Mouse (Mus musculus) intestine, postnatal 0 days (tissue): ENCODE results near the gene Gtpbp3. TPM values are rescaled to one million over a fixed set of nuclear protein-coding genes. Genes with fewer than 3 reads are reported as not detected.

Experiments used
- ATAC-seq: fragments of 200-750 bp; cut with Nextera tagmentation; 2 replicates; pipeline ENCODE4 v1.8.0; 2017; ENCODE audit warnings: mild to moderate bottlenecking, moderate TSS enrichment, moderate library complexity
- H3K27ac ChIP-seq: fragments of 300-500 bp; sonication (generic); 2 replicates; pipeline ENCODE4 v1.5.1; 2014; ENCODE audit warnings: mild to moderate bottlenecking, low read depth, low read length, moderate library complexity
- H3K27me3 ChIP-seq: fragments of 300-500 bp; sonication (generic); replicated peaks from 2 replicates; pipeline ENCODE4 v1.6.1; 2014; ENCODE audit warnings: low read length, mixed read lengths; ENCODE audit not compliant: control insufficient read depth, insufficient read depth
- H3K36me3 ChIP-seq: fragments of 300-500 bp; sonication (generic); 2 replicates; pipeline ENCODE4 v1.6.1; 2014; ENCODE audit warnings: mild to moderate bottlenecking, moderate library complexity; ENCODE audit not compliant: control insufficient read depth, insufficient read depth
- H3K4me1 ChIP-seq: fragments of 300-500 bp; sonication (generic); replicated peaks from 2 replicates; pipeline ENCODE4 v1.6.1; 2014; ENCODE audit warnings: antibody characterized with exemption, low read length, mixed read lengths; ENCODE audit not compliant: control insufficient read depth, insufficient read depth
- H3K4me2 ChIP-seq: fragments of 300-500 bp; sonication (generic); replicated peaks from 2 replicates; pipeline ENCODE4 v1.6.1; 2014; ENCODE audit warnings: low read depth, mild to moderate bottlenecking, moderate library complexity
- H3K4me3 ChIP-seq: fragments of 300-500 bp; sonication (generic); 2 replicates; pipeline ENCODE4 v1.5.1; 2014; ENCODE audit warnings: low read depth, low read length
- H3K9ac ChIP-seq: fragments of 300-500 bp; sonication (generic); 2 replicates; pipeline ENCODE4 v1.6.1; 2014; ENCODE audit warnings: mild to moderate bottlenecking, low read depth, low read length
- H3K9me3 ChIP-seq: fragments of 300-500 bp; sonication (generic); 2 replicates; pipeline ENCODE4 v1.6.1; 2016; ENCODE audit warnings: mixed run types; ENCODE audit not compliant: control insufficient read depth
- CTCF ChIP-seq: sonication (generic); IDR thresholded peaks from 2 replicates; pipeline ENCODE4 v1.5.1; 2016; ENCODE audit warnings: low read depth, mild to moderate bottlenecking, control low read depth, antibody characterized with exemption, moderate library complexity
- WGBS: fragments of 180-500 bp; shearing (Covaris S2); extraction: QIAGEN DNeasy Blood & Tissue Kit; methylation state at CpG from one replicate; pipeline ENCODE4 v1.1.7; 2014; 5-methylcytosine and 5-hydroxymethylcytosine counted together
- polyA plus RNA-seq: library from polyadenylated mRNA; unstranded; fragments of >200 nt; fragmentation: Nextera tagmentation; extraction: Ambion mirVana; gene quantifications from 2 replicates; pipeline ENCODE4 v1.2.1, GENCODE M21; 2015

Gene Gtpbp3
- polyA plus RNA-seq, 1 experiment from 2014 or later: 6.6 TPM

DNA sequence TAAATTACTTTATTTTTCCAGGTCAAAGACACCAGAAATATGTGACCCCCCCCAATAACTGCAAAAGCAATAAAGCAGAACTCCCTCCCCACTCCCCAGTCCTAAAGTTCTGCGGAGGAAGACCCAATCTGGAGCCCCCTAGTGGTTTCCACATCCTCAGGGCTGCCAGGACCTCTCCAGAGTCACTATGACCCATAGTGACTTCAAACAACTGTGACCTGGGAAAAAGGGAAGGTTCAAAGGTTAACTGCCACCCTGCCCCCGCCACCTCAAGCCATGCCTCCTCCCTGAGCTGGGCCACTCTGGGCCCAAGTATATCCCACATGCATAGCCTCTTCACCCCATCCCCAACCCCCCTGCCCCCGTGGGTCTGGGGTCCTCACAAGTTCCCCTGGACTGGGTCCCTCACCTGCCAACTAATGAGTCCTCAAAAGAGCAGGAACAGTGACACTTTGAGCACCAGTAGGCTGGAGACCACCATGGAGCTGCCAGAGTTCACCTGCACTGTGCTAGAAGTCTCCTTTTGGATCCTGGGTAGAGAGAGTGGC is 46.4 kb downstream of the Gtpbp3 start:
- Histone ChIP-seq H3K36me3 (no peaks in the 10 kb centered on the region), H3K27me3 (no peaks in the 10 kb centered on the region), H3K27ac (no peak overlapping the region), H3K4me2 (no peak overlapping the region), H3K9ac (no peak overlapping the region), H3K4me3 (no peak overlapping the region), H3K9me3 (no peaks in the 10 kb centered on the region), H3K4me1 (0 out of 2 replicates have a peak, but pooled peaks cover 3% of the 10 kb centered on the region)
- 48% methylated on average over 3 of the region's 3 CpGs for WGBS
- TF ChIP-seq CTCF: peak; percentile 45
- no peak for ATAC-seq

DNA sequence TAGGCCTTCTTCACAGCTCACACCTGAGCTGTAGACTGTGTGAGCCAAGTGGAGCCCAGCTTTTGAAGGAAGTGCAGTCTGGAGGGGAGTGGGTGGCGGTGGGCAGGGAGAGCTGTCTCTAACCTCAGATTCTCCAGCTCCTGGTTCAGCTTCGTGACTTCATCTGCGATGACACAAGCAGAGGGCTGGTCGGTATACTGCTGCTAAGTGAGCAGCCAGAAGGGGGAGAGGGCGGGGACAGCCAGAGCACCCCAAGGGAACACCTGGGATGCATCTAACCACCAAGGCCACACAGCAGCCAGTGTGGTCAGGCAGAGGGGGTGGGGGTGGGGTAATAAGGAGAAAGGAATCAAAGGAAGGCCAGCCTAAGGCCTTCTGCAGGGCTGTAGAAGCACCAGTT is 47.8 kb downstream of the Gtpbp3 start:
- TF ChIP-seq CTCF: no peak
- Histone ChIP-seq H3K9me3 (no peaks in the 10 kb centered on the region), H3K27me3 (no peaks in the 10 kb centered on the region), H3K9ac (no peak overlapping the region), H3K4me2 (peak overlapping the region; percentile 77), H3K27ac (no peak overlapping the region), H3K36me3 (no peaks in the 10 kb centered on the region), H3K4me1 (0 out of 2 replicates have a peak, but pooled peaks cover 3% of the 10 kb centered on the region), H3K4me3 (no peak overlapping the region)
- WGBS: 69% methylated on average over 5 of the region's 5 CpGs
- ATAC-seq: no peak

DNA sequence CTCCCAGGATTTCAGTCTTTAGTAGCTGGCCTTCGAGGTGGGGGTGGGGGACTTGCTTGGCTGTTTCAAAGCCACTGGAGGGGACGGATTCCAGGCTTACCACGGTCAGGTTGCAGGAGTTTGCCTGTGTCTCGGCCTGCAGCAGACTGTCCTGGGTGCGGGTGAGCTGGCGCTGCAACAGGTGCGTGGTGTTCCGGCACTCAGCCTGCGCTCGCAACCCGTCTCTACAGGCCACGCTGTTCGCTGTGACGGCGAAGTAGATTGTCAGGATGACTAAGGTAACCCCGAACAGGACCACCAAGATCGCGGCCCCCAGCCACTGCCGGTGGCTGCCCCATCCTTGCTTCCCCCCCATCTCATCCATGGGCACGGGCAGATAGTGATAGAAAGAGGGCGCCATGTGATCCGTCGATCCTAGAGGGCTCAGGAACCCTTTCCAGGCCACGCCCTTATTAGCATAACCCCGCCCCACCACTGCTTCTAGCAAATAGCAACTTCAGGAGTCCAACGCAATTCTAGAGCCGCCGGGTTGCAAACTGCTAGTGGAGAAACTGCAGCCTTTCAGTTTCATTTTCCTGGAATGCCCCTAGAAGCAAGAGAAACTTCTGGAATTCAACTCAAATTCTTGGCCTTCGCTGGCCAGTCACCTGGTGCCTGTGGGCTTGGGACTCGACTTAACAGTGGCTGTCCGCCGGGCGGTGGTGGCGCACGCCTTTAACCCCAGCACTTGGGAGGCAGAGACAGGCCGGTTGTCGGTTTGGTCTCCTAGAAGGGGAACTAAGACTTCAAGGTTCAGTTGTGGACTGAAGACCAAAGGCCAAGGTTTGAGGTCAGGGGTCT is 49.3 kb downstream of the Gtpbp3 start, which contains the start of gene Bst2:
Gene Bst2 (minus strand): TSS at position 429 of the 840 bp plus-strand sequence.
- WGBS: 3% methylated on average over 37 of the region's 37 CpGs
- Histone ChIP-seq H3K9me3 (no peaks in the 10 kb centered on the region), H3K36me3 (no peaks in the 10 kb centered on the region), H3K27ac (peak within 1 kb of the TSS; percentile 93), H3K4me2 (peak within 1 kb of the TSS; percentile 77), H3K27me3 (no peaks in the 10 kb centered on the region), H3K9ac (peak within 1 kb of the TSS; percentile 67), H3K4me3 (peak within 1 kb of the TSS; percentile 58), H3K4me1 (0 out of 2 replicates have a peak, but pooled peaks cover 3% of the 10 kb centered on the region)
- peak; percentile 83 for ATAC-seq
- TF ChIP-seq CTCF: peak; percentile 50

DNA sequence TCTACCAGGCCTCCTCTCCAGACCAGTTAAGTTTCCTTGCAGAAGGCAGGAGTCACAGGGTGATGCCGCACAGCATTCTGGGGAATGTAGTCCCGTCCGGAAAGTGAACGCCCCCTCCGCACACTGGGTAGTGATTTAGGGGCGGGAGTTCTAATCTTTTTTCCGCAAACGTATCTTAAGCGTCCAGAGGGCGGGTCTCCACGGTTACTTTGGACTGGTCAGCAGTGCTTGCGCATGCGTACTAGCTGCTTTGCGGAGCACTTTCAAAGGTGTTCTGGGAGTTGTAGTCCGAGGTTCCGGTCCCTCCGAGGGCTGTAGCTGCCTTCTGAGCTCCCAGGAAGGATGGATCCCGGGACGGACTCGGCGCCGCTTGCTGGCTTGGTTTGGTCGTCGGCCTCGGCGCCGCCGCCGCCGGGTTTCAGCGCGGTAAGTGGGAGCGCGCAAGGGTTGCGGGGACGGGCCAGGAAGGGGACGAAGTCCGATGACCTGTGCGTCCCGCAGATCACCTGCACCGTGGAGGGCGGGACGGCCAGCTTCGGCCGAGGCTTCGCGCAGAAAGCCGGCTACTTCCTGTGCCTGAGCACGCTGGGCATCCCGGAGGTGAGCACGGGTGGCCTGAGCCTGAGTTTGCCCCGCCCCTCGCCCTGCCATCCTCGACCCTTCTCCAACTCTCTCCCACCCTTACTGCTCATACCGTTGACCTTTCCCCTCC is 54.9 kb downstream of the Gtpbp3 start, which contains the start of gene Mvb12a:
Gene Mvb12a (plus strand): TSS at position 291 of the 712 bp plus-strand sequence.
- TF ChIP-seq CTCF: 0 out of 2 replicates have a peak, but pooled peaks have one; percentile 1
- peak within 1 kb of the TSS; percentile 92 for H3K4me2 ChIP-seq
- peak within 1 kb of the TSS; percentile 88 for H3K27ac ChIP-seq
- peak within 1 kb of the TSS; percentile 87 for H3K4me3 ChIP-seq
- 0 out of 2 replicates have a peak, but pooled peaks cover 6% of the 10 kb centered on the region for H3K4me1 ChIP-seq
- H3K27me3 ChIP-seq: no peaks in the 10 kb centered on the region
- H3K9ac ChIP-seq: peak within 1 kb of the TSS; percentile 60
- under 1% methylated on average over 53 of the region's 55 CpGs for WGBS
- peak; percentile 94 for ATAC-seq
- H3K36me3 ChIP-seq: peaks cover 24% of the 10 kb centered on the region; the same call in 1 of the 2 replicates
- H3K9me3 ChIP-seq: no peaks in the 10 kb centered on the region

DNA sequence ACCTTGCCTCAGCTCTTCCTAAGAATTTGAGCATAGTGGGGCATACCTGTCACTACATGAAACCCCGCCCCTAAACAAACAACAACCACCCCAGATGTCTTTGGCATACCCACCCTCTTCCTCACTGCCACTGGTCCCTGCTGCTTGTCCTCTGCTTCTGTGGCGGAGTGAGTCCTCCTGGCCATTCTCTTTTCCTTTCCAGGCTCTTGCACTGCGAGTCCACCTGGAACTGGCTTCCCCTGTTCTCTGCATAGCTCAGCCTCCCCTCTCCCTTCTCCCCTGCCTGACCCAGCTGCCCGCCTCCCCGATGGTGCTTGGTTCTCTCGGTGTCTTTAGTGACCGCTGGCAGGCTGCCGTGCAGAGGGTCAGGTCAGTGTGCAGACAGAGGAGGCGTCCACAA is 55.9 kb downstream of the Gtpbp3 start:
- Histone ChIP-seq H3K9me3 (no peaks in the 10 kb centered on the region), H3K4me1 (0 out of 2 replicates have a peak, but pooled peaks cover 2% of the 10 kb centered on the region), H3K4me3 (peak overlapping the region; percentile 87), H3K4me2 (peak overlapping the region; percentile 92), H3K27me3 (no peaks in the 10 kb centered on the region), H3K9ac (no peak overlapping the region), H3K36me3 (peaks cover 28% of the 10 kb centered on the region; the same call in 1 of the 2 replicates), H3K27ac (no peak overlapping the region)
- 81% methylated on average over 9 of the region's 9 CpGs for WGBS
- TF ChIP-seq CTCF: no peak
- ATAC-seq: no peak
